Mouse (Mus musculus): ENCODE results near the gene Gnai2.

DNA sequence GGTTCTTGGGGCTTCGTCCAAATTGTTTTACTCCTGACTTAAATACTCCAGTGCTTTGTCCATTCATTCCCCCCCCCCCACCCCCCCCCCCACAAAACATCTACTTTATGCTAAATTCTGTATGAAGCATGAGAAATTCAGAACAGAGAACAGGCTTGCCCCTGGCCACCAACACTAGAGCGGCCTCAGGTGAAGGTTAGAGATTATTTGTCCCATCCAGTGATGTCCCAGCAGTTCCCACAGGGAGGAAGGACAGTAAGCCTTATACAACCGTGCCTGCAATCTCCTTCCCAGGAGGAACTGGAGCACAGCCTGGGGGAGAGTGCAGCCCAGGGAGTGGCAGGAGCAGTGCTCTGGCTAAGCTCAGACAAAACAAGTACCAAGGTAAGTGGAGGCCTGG, 56.6 kb downstream of the Gnai2 start, which contains the start of gene Naa80:
- TF ChIP-seq CTCF (IDR thresholded peaks at IDR 0.05; ENCODE audit: low read depth), result no peak
- TF ChIP-seq EP300 (IDR thresholded peaks at IDR 0.05; ENCODE audit: low read depth), result no peak
